Mouse (Mus musculus) midbrain, embryonic 14.5 days (tissue): ENCODE data around the gene Ifi205. TPM values are rescaled to one million over a fixed set of nuclear protein-coding genes. Genes with fewer than 3 reads are reported as not detected.
"Not testable (repeated sequence)": the region's sequence is repeated elsewhere in the genome, so short reads cannot be mapped to it uniquely, and the experiment has no call there.

Experiments
- ATAC-seq: fragments of 200-750 bp; cut with Nextera tagmentation; 2 replicates; pipeline ENCODE4 v1.8.0; 2017; ENCODE audit warnings: moderate number of reproducible peaks, moderate library complexity; ENCODE audit not compliant: low FRiP score, low TSS enrichment
- DNase-seq: peaks from one replicate; pipeline ENCODE4 v3.0.0-alpha.2; 2015
- H3K27ac ChIP-seq: fragments of 300-500 bp; sonication (generic); replicated peaks from 2 replicates; pipeline ENCODE4 v1.5.1; 2014; ENCODE audit warnings: mild to moderate bottlenecking, low read depth, low read length, moderate library complexity
- H3K27me3 ChIP-seq: fragments of 300-500 bp; sonication (generic); 2 replicates; pipeline ENCODE4 v1.6.1; 2014; ENCODE audit warnings: low read length, control low read depth, mixed read lengths; ENCODE audit not compliant: control insufficient read depth, insufficient read depth
- H3K36me3 ChIP-seq: fragments of 300-500 bp; sonication (generic); 2 replicates; pipeline ENCODE4 v1.6.1; 2014; ENCODE audit warnings: low read length, control low read depth; ENCODE audit not compliant: control insufficient read depth, insufficient read depth
- H3K4me1 ChIP-seq: fragments of 300-500 bp; sonication (generic); 2 replicates; pipeline ENCODE4 v1.6.1; 2014; ENCODE audit warnings: mild to moderate bottlenecking, antibody characterized with exemption, low read length, control low read depth; ENCODE audit not compliant: control insufficient read depth, insufficient read depth
- H3K4me2 ChIP-seq: fragments of 300-500 bp; sonication (generic); 2 replicates; pipeline ENCODE4 v1.6.1; 2014; ENCODE audit warnings: mild to moderate bottlenecking, low read length, moderate library complexity
- H3K4me3 ChIP-seq: fragments of 300-500 bp; sonication (generic); replicated peaks from 2 replicates; pipeline ENCODE4 v1.5.1; 2014; ENCODE audit warnings: low read depth, low read length
- H3K9ac ChIP-seq: fragments of 300-500 bp; sonication (generic); replicated peaks from 2 replicates; pipeline ENCODE4 v1.6.1; 2014; ENCODE audit warnings: mild to moderate bottlenecking, low read length, moderate library complexity
- H3K9me3 ChIP-seq: fragments of 300-500 bp; sonication (generic); 2 replicates; pipeline ENCODE4 v1.6.1; 2016; ENCODE audit warnings: low read length, control low read depth, mixed read lengths; ENCODE audit not compliant: control insufficient read depth
- WGBS: fragments of 180-500 bp; shearing (Covaris S2); extraction: QIAGEN DNeasy Blood & Tissue Kit; methylation state at CpG from one replicate; pipeline ENCODE4 v1.1.7; 2014; 5-methylcytosine and 5-hydroxymethylcytosine counted together
- polyA plus RNA-seq: library from polyadenylated mRNA; unstranded; fragments of >200 nt; fragmentation: Nextera tagmentation; extraction: Ambion mirVana; gene quantifications from 2 replicates; pipeline ENCODE4 v1.2.1, GENCODE M21; 2014

Gene Ifi205
- polyA plus RNA-seq, 1 experiment from 2014 or later = 1.3 TPM

DNA sequence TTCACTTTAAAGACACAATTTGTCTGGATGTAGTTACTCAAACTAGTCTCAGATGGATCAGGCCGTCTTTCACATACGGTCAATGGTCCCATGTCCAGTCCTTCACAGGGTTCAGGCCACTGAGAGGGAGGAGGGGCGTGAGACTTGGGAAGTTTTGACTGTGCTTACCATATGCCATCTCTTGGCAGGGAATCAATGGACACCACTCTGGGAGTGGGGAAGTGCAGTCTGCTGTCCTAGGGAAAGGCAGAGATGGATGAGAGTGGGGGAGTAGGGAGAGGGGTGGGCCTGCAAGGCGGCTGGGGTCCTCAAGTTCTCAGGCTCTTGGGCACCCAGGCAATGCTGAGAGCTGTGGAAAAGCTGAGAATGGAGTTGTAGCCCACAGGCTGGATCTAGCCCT is 36.6 kb downstream of the Ifi205 start:
- no peak for DNase-seq
- no peaks in the 10 kb centered on the region for H3K36me3 ChIP-seq
- no peak overlapping the region for H3K4me2 ChIP-seq
- H3K4me3 ChIP-seq = no peak overlapping the region
- H3K4me1 ChIP-seq = no peaks in the 10 kb centered on the region
- ATAC-seq = no peak
- H3K9me3 ChIP-seq = no peaks in the 10 kb centered on the region
- no peak overlapping the region for H3K9ac ChIP-seq
- no peak overlapping the region for H3K27ac ChIP-seq
- WGBS = 91% methylated on average over 4 of the region's 4 CpGs
- no peaks in the 10 kb centered on the region for H3K27me3 ChIP-seq

DNA sequence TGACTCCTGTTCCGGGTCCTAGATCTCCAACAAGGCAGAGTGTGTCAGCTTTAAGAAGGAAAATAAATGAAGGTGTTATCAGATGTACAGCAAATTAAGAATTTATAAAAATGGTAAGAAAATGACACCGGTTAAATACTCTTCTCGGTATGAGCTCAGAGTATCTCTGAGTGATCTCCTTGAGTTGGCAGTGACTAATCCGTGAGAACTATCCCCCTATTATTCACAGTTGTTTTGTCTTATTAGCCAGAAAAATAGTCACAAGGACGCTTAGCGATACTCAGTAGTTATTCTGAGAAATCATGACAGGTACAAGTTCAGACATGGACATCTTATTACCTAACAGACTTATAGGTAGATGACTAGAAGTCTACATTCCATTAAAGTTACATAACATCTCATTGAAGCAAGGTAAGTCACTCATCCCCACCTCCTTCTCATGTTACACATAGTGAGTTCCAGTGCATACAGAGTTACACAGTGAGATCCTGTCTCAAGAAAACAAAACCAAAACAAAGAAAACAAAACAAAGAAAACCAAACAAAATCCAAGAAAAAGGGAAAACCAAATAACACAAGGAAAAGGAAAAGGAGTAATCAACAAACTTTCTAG is 48.8 kb downstream of the Ifi205 start, which contains the start of gene Ifi202b:
TSS of gene Ifi202b (minus strand) at position 51 of the 612 bp plus-strand sequence.
- H3K4me3 ChIP-seq, H3K27me3 ChIP-seq, H3K9me3 ChIP-seq, H3K27ac ChIP-seq, H3K4me1 ChIP-seq, H3K4me2 ChIP-seq, DNase-seq, ATAC-seq, H3K36me3 ChIP-seq, H3K9ac ChIP-seq: not testable (repeated sequence)
- 84% methylated on average over 6 of the region's 6 CpGs for WGBS

DNA sequence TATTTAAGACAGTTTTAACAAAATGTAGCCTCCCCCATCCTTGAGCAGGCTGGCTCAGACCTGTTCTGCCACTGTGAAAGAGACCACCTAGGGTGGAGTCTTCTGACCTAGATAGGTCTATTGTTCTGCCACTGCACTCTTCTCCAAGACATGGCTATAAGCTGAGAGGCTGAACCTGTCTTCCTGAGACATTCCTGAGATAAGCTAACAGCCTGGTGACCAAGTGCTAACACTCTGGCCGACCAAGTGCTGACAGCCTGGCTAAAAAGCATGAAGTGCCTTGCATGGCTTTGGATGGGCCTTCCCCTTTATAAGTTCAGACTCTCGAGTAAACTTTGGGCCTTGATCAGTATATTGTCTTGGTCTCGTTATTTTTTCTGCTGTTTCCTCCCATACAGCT is 50.6 kb downstream of the Ifi205 start:
- not testable (repeated sequence) for H3K4me3 ChIP-seq, DNase-seq, H3K9me3 ChIP-seq, H3K27me3 ChIP-seq, H3K27ac ChIP-seq, ATAC-seq, H3K36me3 ChIP-seq, H3K4me2 ChIP-seq, H3K4me1 ChIP-seq, H3K9ac ChIP-seq
- 69% methylated on average over 3 of the region's 3 CpGs for WGBS

DNA sequence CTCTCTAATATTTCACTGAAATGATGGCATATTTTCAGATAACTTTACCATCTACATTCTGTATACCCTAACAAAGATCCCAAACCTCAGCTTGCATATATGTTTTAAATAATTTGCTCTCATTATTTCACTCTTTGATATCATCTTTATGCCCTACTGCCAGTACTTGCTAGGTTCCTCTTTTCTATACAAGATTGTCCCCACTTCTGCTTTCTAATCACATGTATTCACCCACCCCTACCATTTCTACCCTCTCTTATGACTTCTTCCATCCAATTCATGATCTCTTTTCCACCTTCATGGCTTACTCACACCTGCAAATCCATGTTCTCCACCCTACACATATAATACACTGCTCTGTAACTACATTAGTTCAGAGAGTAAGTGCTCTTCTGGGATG is 54.0 kb downstream of the Ifi205 start:
- no peaks in the 10 kb centered on the region for H3K9me3 ChIP-seq

DNA sequence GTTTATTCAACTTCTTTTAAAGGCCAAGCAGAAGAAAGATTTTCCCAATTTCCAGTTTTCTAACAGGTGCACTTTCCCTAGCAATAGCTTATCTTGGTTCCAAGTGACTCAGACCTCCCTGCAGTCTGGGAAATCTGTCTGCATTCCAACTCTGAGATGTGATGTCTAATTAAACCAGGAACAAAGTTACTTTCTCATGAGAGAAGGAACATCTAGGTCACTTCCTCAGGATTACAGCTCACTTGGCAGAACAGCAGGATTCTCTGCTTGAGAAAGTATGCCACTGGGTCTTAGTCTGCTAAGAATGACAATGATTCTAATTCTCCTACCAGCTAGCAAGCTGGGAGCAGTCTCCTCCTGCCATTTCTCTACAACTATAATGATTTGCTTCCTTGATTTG is 58.5 kb downstream of the Ifi205 start:
- no peak overlapping the region for H3K4me2 ChIP-seq
- H3K4me3 ChIP-seq = no peak overlapping the region
- H3K9me3 ChIP-seq = no peaks in the 10 kb centered on the region
- no peak overlapping the region for H3K27ac ChIP-seq
- ATAC-seq (no peak), DNase-seq (no peak)
- H3K4me1 ChIP-seq = no peaks in the 10 kb centered on the region
- H3K36me3 ChIP-seq = no peaks in the 10 kb centered on the region
- H3K9ac ChIP-seq = no peak overlapping the region
- no peaks in the 10 kb centered on the region for H3K27me3 ChIP-seq

More for the DNA sequence above, 54.0 kb downstream of the Ifi205 start:
- no peak overlapping the region for H3K4me2 ChIP-seq
- DNase-seq (no peak), ATAC-seq (no peak)
- H3K4me3 ChIP-seq = no peak overlapping the region
- H3K27me3 ChIP-seq = no peaks in the 10 kb centered on the region
- H3K36me3 ChIP-seq = no peaks in the 10 kb centered on the region
- H3K9ac ChIP-seq = no peak overlapping the region
- no peaks in the 10 kb centered on the region for H3K4me1 ChIP-seq
- no peak overlapping the region for H3K27ac ChIP-seq

Other genes with a start within 250 kb of the Ifi205 start
- 2.8 TPM in 1 of 2 replicates, not detected in the other for gene Ifi211, start 118.8 kb downstream of the Ifi205 start, polyA plus RNA-seq
- 0.50 and 1.5 TPM in 2 replicates for gene Mndal, start 89.3 kb downstream of the Ifi205 start, polyA plus RNA-seq
- gene Ifi203, start 89.1 kb downstream of the Ifi205 start, polyA plus RNA-seq = 2.3 TPM in 1 of 2 replicates, not detected in the other
- not detected in 2 replicates for gene Ifi202b, start 49.1 kb downstream of the Ifi205 start, polyA plus RNA-seq
- not detected in 2 replicates for gene Olfr433, start 8.9 kb upstream of the Ifi205 start, polyA plus RNA-seq
- gene Olfr432, start 17.4 kb upstream of the Ifi205 start, polyA plus RNA-seq = not detected in 2 replicates
- not detected in 2 replicates for gene Olfr430, start 34.8 kb upstream of the Ifi205 start, polyA plus RNA-seq
- not detected in 2 replicates for gene Olfr429, start 52.5 kb upstream of the Ifi205 start, polyA plus RNA-seq
- not detected in 2 replicates for gene Olfr427, start 65.1 kb upstream of the Ifi205 start, polyA plus RNA-seq
- gene Olfr231, start 89.4 kb upstream of the Ifi205 start, polyA plus RNA-seq = not detected in 2 replicates
- gene Olfr424, start 99.7 kb upstream of the Ifi205 start, polyA plus RNA-seq = not detected in 2 replicates
- not detected in 2 replicates for gene Olfr420, start 123.8 kb upstream of the Ifi205 start, polyA plus RNA-seq
- 0.04 and 0.16 TPM in 2 replicates for gene Spta1, start 141.0 kb upstream of the Ifi205 start, polyA plus RNA-seq
- not detected in 2 replicates for gene Olfr419, start 220.3 kb upstream of the Ifi205 start, polyA plus RNA-seq